Mouse (Mus musculus): Measurements from ENCODE around the gene Tuba4a. TPM values are rescaled to one million over a fixed set of nuclear protein-coding genes. Genes with fewer than 3 reads are reported as not detected.
"Not testable (repeated sequence)": the region's sequence is repeated elsewhere in the genome, so short reads cannot be mapped to it uniquely, and the experiment has no call there.

Gene Tuba4a
- total RNA-seq, 2 experiments from 2014 or later: 46.4 to 54.4 TPM

GRCm38 (mm10) chr1:75236117-75237050, 16.7 kb upstream of the Tuba4a start, which contains the start of gene Dnajb2:
Dnajb2 (plus strand) TSS chr1:75236406.
- DNase-seq (ENCODE audit: low spot score in 2 of 2): peak; percentile 61 to 77

- DNase-seq (ENCODE audit: low spot score in 2 of 2): no peak
These were observed 14.9 kb upstream of the Tuba4a start for GRCm38 (mm10) chr1:75234606-75235005.

- DNase-seq (ENCODE audit: low spot score in 2 of 2): not testable (repeated sequence)
These were observed 12.8 kb upstream of the Tuba4a start for GRCm38 (mm10) chr1:75232489-75232888.

- no peak for DNase-seq (ENCODE audit: low spot score in 2 of 2)
These were observed 12.0 kb upstream of the Tuba4a start, which contains the start of gene A630095N17Rik for GRCm38 (mm10) chr1:75231664-75232152. A630095N17Rik (minus strand) TSS chr1:75232102.

GRCm38 (mm10) chr1:75231224-75231623, 11.6 kb upstream of the Tuba4a start:
- DNase-seq (ENCODE audit: low spot score in 2 of 2): no peak

- no peak for DNase-seq (ENCODE audit: low spot score in 2 of 2)
These were observed 10.8 kb upstream of the Tuba4a start for GRCm38 (mm10) chr1:75230335-75230994.

GRCm38 (mm10) chr1:75229158-75229557, 9.5 kb upstream of the Tuba4a start:
- no peak for DNase-seq (ENCODE audit: low spot score in 2 of 2)

GRCm38 (mm10) chr1:75227653-75228052, 8.0 kb upstream of the Tuba4a start:
- DNase-seq (ENCODE audit: low spot score in 2 of 2): no peak

- DNase-seq (ENCODE audit: low spot score in 2 of 2): no peak
These were observed 6.5 kb upstream of the Tuba4a start for GRCm38 (mm10) chr1:75226138-75226537.

GRCm38 (mm10) chr1:75225473-75225872, 5.8 kb upstream of the Tuba4a start:
- no peak for DNase-seq (ENCODE audit: low spot score in 2 of 2)

- no peak for DNase-seq (ENCODE audit: low spot score in 2 of 2)
These were observed 3.9 kb upstream of the Tuba4a start for GRCm38 (mm10) chr1:75223532-75223931.

- DNase-seq (ENCODE audit: low spot score in 2 of 2): no peak
These were observed 3.3 kb upstream of the Tuba4a start for GRCm38 (mm10) chr1:75222926-75223325.

GRCm38 (mm10) chr1:75221538-75221937, 1.9 kb upstream of the Tuba4a start:
- no peak for DNase-seq (ENCODE audit: low spot score in 2 of 2)

GRCm38 (mm10) chr1:75219078-75219477, 587 bp downstream of the Tuba4a start:
- DNase-seq (ENCODE audit: low spot score in 2 of 2): peak in 1 of 2 experiments; percentile 63

GRCm38 (mm10) chr1:75218227-75219001, 1.3 kb downstream of the Tuba4a start:
- DNase-seq (ENCODE audit: low spot score in 2 of 2): no peak

GRCm38 (mm10) chr1:75217893-75218226, 1.8 kb downstream of the Tuba4a start:
- DNase-seq (ENCODE audit: low spot score in 2 of 2): no peak

- no peak for DNase-seq (ENCODE audit: low spot score in 2 of 2)
These were observed 2.7 kb downstream of the Tuba4a start for GRCm38 (mm10) chr1:75216797-75217585.

- DNase-seq (ENCODE audit: low spot score in 2 of 2): no peak
These were observed 3.9 kb downstream of the Tuba4a start for GRCm38 (mm10) chr1:75215785-75216184.

GRCm38 (mm10) chr1:75214886-75215285, 4.8 kb downstream of the Tuba4a start:
- no peak for DNase-seq (ENCODE audit: low spot score in 2 of 2)

- DNase-seq (ENCODE audit: low spot score in 2 of 2): no peak
These were observed 5.2 kb downstream of the Tuba4a start for GRCm38 (mm10) chr1:75214442-75214841.

Data from adrenal gland, postnatal 4 days (tissue).